Mouse (Mus musculus) hematopoietic multipotent progenitor cell, adult 10-12 weeks (in vitro differentiated cells): ENCODE measurements around the gene Rasl11a. TPM values are rescaled to one million over a fixed set of nuclear protein-coding genes. Genes with fewer than 3 reads are reported as not detected.

Source experiments
- polyA plus RNA-seq: library from polyadenylated mRNA; stranded (reverse); fragments of >175 nt; gene quantifications from 2 replicates; pipeline ENCODE4 v1.2.3, GENCODE M21; 2012; ENCODE audit warnings: low replicate concordance

The Rasl11a gene
- 1.1 and 1.4 TPM in 2 replicates for polyA plus RNA-seq

DNA sequence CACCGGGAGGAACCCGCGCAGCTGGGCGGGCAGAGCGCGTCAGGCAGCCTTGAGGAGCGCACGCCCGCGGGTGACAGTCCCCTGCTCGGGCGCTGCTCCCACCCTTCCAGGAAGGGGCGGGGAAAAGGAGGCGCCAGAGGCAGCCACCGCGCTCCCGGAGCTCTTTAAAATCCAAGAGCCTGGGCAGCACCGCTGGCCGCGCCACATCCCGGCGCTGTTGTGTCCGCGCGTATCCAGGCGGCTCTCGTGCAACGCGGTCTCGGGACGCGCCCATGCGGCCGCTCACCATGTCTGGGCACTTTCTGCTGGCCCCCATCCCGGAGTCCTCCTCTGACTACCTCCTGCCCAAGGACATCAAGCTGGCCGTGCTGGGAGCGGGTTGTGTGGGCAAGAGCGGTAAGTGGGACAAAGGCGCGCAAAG, at the start of gene Rasl11a:
Gene Rasl11a (plus strand): TSS at position 127 of the 421 bp plus-strand sequence.

DNA sequence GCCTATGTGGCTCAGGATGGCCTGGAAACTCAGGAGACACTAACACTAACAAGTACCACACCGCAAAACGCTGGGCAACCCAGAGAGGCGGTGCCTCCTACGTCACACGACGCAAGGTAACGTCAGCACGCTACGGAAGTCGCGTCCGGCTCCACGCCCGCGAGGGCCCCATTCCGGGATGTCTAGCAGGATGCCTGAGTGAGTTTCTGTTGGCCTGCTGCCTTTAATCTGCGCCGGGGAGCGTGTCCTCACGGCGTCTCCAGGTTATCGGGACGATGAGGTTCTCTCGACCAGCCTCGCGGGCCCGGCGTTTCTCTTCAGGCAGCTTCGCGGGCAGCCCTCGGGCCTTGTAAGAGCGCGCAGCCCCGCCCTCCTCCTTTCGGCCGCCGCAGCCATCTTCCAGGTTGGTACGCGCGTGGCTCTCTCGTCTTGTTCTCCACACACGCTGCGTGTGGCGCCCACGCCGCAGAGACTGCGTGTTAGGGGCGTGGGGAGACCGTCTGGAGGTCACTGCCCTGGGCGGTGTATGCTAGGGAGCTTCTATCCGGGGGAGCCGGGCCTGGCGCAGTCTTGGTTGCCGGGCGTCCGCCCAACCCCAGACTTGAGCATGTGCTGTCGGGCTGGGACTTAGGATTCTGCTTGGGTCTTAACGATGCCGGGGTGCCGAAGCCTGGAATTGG, 12.0 kb upstream of the Rasl11a start, which contains the start of gene Rpl21:
Gene Rpl21 (plus strand): TSS at position 122 of the 680 bp plus-strand sequence.

Other genes with a start within 250 kb of the Rasl11a start
- 10.2 and 21.0 TPM in 2 replicates for gene Usp12, start 50.1 kb upstream of the Rasl11a start, polyA plus RNA-seq
- gene Rpl21, start 12.2 kb upstream of the Rasl11a start, polyA plus RNA-seq = 22.7 and 48.0 TPM in 2 replicates
- gene Gtf3a, start 103.6 kb downstream of the Rasl11a start, polyA plus RNA-seq = 41.3 and 76.0 TPM in 2 replicates
- gene Mtif3, start 118.7 kb downstream of the Rasl11a start, polyA plus RNA-seq = 5.4 and 12.6 TPM in 2 replicates
- gene Lnx2, start 231.5 kb downstream of the Rasl11a start, polyA plus RNA-seq = 31.1 and 31.6 TPM in 2 replicates
- 45.4 and 47.9 TPM in 2 replicates for gene Polr1d, start 232.0 kb downstream of the Rasl11a start, polyA plus RNA-seq